Mouse (Mus musculus) urinary bladder, adult 18-20 months (tissue): Measurements from ENCODE around the gene Pla2g10.
"Not testable (repeated sequence)": the region's sequence is repeated elsewhere in the genome, so short reads cannot be mapped to it uniquely, and the experiment has no call there.

Experiments used
- DNase-seq, 2 experiments: peaks; one replicate each; pipeline ENCODE4 v3.0.0; 2022; ENCODE audit warnings: low spot score in 2 of 2, mixed read lengths in 2 of 2

The Pla2g10 gene

DNA sequence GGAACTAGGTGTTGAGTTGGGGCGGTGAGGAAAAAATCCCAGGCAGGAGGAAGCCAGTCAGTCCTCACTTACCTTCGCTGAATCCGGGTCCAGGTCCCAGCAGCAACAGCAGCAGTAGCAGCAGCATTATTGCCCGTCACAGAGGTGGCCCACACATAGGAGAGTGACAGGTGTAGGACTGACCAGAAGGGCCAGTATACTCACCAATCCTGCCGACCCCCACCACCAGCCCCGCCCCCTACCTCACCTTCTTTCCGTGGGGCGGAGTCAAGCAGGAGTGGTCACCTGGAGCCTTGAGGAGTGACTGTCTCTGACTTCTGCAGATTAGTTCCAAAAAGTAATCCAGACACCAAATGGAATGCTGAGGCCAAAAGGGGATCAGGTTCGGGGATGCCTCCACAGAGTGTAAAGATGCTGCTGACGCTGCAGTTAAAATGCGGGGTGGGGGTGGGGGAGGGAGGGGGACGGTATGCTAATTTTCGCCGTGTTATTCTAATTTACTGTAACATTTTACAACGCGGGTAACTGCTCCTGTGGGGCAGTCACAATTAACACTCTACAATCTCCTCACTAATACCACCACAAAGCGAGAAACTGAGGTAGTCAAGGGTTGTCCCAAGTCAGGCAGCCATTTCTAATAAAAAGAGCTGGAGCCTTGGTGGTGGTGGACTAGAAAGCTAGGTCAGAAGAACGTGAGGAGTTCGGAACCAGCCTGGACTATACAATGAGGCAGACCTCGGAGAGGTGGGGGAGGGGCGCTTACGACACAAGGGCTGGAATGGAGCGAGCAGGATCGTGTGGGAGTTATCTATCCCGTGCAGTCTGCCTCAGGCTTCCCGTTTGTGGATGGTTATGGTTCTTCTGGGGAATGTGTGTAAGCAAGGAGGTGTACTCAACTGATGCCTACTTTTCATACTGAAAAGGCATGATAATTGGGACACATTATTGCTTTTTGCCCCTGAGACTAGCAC, at the start of gene Pla2g10:
TSS of gene Pla2g10 (minus strand) at position 699 of the 971 bp plus-strand sequence.
- no peak for DNase-seq

DNA sequence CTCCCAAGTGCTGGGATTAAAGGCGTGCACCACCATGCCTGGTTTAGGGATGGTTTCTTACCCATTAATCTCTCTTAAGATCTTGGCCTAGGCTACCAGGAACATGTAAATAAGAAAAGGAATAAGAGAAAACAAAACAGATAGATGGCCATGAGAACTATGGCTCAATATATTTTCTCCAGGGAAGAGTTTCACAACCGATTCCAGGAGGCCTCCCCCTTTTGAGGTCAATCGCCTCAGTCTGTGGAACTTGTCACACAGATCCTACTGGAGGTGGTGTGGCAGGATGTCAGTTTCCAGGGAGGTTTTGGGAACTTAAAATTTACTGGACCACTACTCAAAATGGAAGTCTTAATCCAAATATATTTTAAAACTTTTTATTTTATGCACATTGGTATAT, 43.9 kb upstream of the Pla2g10 start:
- DNase-seq, result not testable (repeated sequence)

DNA sequence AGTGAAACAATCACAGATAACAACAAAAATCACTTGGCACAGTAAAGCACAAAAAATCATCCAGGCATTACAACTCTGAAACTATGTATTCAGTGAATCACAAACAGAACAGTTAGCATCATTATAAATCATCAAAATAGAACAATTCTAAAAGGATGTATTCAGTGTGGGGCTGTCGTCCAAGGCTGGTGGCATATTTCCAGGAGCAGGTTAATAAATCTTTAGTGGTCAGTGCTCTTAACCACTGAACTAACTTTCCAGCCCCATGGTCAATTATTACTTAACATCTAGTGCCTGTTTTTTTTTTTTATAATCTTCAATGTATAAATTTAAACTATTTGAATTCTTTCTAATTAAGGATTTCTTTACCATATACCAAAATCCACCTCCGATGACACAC, 43.2 kb upstream of the Pla2g10 start:
- not testable (repeated sequence) for DNase-seq

DNA sequence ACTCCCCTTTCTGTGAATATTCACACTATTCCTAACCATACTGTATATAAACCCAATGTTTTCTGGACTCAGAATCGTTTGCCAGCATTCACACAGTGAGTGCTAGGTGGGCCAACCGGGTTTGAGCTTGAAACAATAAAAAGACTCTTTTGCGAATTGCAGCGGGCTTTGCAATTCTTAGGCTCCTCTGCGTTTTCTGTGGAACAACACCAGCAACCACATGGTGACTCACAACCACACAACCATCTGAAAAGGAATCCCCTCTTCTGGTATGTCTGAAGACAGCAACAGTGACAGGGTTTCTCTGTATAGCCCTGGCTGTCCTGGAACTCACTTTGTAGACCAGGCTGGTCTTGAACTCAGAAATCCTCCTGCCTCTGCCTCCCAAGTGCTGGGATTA, 41.3 kb upstream of the Pla2g10 start:
- not testable (repeated sequence) for DNase-seq

DNA sequence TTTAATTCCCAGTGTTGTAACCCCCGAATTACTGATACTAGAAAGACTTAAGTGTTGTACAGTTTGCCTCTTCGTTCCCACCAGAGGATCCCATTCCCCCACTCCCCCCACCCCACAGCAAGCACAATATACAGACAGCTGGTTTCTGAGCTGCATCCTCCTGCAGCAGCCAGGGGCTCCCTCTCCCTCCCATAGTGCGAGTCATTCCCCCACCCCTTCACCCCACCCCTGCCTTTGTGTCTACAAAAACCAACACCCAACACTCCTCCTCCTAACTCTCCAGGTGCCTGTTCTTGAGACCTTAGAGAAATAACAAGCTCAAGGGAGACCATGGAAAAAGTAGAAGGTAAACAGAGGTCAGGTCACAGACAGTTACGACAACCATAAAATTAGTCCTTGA, 40.8 kb upstream of the Pla2g10 start:
- DNase-seq, result not testable (repeated sequence)

DNA sequence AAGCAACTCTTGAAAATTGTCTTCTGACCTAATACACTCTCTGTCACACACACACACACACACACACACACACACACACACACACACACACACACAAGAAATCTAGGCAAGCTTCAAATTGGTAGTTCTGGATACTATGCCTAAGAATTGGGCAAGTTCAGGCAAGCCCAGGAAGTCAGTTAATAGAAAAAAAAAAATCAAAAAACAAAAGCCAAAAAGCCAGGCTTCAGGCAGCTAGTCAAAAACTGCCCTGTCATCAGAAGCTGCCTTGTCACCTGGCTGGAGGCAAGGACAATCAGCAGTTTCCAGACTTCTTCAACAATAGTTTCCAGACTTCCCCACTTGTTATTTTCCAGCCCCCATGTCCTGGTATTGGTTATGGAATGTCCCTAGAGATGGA, 35.6 kb upstream of the Pla2g10 start:
- no peak for DNase-seq

DNA sequence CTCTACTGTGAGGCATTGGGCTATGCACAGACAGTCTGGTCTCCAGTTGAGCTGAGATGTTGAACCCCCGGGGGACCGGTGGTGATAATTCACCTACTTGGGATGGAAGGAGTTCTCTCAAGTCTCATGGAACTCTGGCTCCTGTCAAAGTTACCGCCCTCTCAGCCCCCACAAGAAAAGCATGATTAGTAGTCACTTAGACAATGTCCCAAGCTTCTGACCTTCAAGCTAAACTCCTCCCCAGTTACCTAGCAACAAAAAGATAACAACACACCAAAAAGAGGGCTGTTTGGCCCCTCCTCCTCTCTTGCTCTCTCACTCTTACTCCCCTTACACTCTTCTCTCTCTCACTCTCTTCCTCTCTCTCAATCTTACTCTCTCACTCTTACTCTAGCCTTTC, 33.7 kb upstream of the Pla2g10 start:
- no peak for DNase-seq

DNA sequence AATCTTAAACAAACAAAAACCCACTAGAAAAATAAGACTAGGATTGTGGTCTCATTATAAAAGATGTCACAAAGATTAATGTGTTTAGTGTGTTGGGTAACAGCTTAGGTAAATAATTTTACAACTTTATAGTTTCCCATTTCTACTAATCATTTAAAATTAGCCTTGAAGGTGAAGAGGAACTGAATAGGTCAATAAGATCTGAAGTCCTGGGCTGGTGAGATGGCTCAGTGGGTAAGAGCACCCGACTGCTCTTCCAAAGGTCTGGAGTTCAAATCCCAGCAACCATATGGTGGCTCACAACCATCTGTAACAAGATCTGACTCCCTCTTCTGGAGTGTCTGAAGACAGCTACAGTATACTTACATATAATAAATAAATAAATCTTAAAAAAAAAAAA, 32.0 kb upstream of the Pla2g10 start:
- DNase-seq, result not testable (repeated sequence)

DNA sequence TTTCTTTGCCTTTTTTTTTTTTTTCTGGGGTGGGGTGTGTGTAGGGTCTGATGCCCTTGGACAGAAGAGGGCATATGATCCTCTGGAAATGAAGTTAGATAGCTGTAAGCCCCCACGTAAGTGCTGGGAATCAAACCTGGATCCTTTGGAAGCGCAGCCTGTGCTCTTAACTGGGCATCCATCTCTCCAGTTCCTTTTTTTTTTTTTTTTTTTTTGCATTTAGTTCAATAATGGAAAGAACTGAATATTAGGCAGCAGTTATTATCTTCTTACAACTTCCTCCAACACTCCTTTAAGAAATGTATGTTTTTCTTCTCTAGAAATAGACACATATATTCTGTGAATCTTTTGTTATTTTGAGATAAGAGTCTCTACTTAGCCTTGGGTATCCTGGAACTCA, 27.0 kb upstream of the Pla2g10 start:
- no peak for DNase-seq

DNA sequence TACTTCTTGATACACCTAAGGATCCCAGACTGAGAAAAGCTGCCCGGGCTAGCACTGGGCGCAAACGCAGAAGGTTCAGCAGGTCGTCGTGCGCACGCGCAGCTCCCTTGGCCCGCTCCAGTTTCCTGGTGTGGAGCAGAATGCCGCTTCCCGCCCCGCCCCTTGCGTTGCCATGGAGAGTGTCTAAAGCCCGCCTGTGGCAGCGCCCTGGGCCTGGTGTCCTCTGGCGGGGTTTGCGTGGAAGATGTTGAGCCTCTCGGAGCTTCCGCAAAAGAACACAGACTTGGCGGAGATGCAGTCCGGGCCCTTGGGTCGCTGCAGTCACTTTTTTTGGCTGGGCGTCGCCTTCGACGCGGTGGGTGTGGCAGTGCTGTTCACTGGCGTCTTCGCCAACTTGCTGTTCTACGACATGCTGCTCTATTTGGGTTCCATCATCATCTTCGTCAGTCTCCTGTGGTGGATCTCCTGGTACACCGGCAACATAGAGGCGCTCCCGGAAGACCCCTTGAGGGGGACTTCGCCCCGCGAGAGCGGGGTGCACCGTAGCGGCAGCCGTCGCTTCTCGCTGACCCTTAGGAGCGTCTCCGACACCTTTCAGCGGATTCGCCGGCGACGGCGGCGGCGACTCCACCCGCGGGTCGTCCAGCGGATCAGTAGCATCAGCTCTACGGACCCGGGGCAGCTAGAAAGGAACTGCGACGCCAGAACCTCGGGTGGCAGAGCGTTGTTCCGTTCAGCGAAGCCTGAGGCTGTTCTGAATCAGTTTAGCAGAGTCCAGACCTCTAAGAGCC, 23.8 kb upstream of the Pla2g10 start:
- peak; percentile 93 for DNase-seq

DNA sequence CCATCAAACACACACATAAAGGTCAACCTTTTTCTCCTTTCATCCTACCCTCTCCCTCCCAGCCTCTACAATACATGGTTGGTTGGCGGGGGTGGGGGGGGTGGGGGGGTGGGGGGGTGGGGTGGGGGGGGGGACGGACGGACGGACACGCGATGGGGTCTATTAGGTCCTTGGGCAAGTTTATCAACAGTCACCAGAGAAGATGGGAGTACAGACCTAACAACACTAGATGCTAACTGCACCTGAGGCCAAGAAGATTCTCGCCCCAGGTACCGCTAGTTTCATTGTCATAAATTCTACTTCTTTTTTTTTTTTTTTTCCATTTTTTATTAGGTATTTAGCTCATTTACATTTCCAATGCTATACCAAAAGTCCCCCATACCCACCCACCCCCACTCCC, 23.2 kb upstream of the Pla2g10 start:
- no peak for DNase-seq

DNA sequence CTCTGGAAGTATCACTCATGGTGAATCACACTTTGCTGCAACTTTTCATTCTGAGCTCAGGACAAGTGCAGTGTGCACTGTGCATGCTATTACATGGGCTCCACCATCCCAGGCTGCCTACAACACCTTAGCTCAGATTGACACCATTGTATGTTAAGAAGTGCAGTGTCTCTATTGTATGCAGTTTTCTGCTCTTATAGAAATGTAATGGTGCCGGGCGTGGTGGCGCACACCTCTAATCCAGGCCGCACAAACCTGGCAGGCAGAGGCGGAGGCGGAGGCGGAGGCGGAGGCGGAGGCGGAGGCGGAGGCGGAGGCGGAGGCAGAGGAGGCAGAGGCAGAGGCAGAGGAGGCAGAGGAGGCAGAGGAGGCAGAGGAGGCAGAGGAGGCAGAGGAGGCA, 19.8 kb upstream of the Pla2g10 start:
- DNase-seq, result no peak

DNA sequence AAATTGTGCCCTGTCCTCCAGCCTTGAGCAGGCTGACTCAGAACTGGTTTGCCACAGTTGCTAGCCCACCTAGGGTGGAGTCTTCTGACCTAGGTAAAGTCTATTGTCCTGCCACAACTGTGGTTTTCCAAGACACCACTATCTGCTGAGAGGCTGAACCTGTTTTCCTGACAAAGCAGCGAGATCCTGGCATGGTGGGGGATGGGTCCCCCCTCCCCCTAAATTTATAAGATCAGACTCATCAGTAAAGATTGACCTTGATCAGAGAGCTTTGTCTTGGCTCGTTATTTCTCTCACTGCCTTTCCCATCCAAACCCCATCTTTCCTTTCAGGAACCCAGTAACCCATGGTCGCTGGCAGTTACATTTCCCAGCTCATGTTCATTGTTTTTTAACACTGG, 19.2 kb upstream of the Pla2g10 start:
- no peak for DNase-seq

DNA sequence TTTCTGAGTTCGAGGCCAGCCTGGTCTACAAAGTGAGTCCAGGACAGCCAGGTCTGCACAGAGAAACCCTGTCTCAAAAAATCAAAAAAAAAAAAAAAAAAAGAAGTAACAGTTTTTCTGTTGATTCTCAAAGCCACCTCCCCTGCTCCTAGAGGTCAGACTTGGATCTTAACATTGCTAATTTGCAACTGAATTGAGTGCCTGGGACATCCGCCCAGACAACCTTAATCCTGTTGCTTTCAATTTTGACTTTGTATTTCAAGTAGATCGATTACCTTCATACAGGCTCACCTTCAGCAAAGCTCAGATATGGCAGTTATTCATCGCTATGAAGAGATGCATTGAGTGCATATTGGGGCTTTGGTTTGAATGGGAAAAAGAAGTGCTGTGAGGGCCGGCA, 18.5 kb upstream of the Pla2g10 start:
- no peak for DNase-seq

DNA sequence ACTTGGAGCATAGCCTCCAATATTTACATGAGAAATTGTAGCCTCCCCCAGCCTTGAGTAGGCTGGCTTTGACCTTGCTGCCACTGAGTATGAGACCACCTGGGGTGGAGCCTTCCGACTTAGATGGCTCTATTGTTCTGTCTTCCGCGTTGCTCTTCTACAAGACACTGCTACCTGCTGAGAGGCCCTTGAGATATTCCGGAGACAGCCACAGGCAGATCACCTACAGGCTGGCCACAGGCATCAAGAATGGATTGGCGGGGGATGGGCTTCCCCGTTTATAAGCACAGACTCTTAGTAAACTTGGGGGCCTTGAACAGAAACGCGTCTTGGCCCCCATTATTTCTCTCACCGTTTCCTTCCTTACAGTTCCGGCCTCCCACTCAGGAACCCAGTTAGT, 18.0 kb upstream of the Pla2g10 start:
- DNase-seq, result not testable (repeated sequence)

DNA sequence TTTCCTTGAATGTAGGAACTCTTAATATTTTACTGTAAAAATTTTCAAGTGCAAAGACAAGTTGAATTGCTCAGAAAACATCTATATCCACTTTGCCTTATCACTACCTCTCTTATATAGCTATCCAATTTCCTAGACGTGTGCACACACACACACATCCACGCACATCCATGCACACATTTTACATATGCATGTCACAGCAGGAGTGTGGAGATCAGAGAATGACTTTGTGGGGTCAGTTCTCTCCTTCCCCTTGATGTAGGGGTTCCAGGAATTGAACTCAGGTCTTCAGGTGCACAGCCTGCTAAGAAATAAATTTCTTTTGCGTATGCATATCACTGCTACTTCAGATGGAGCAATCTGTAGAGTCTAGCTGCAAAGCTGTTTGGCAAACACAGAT, 17.3 kb upstream of the Pla2g10 start:
- DNase-seq, result no peak

DNA sequence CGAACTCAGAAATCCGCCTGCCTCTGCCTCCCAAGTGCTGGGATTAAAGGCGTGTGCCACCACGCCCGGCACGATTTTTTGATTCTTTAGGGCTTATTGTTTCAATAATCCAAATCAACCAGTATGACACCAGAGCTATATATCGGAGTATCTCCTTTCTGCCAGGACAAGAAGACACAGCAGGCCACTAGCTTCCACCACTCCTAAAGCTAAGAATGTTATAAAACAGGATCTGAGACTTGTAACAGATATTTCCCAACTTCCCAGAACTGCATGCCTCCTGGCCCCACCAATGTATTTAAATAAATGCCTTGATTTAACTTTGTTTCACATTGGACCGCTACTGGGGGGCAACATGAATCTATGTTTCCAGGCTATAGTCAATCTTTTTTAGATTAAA, 16.9 kb upstream of the Pla2g10 start:
- DNase-seq, result no peak

DNA sequence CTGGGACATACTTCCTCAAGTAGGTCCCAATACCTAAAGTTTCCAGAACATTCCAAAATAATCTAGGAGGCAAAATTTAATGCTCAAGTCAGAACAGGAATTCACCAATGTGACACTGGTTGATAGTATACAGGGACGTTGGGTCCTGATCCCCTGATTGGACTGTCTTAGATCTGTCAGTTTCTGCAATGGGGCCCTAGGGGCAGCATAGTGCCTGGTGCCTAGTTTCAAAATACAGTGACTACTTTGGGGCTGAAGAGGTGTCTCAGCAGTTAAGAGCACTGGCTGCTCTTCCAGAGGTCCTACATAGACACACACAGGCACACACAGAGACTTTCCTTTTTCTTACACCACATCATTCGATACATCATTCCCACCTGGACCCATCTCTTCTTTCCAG, 10.1 kb upstream of the Pla2g10 start:
- DNase-seq, result no peak

DNA sequence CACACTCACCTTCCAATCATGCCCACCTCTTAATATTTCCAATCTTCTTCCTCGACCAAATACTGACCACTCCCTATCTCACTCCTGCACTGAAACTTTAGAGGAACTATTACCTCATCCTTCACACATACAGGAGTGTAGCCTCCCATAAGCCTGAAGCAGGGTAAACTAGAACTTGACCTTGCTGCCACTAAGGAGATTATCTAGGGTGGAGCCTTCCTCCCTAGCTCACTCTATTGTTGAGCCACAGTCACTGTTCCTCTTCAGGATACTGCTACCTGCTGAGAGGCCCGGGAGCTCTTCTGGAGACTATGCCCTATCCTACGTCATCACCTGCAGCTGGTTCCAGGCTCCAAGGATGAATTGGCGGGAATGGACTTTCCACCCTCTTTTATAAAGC, 8.3 kb upstream of the Pla2g10 start:
- not testable (repeated sequence) for DNase-seq

DNA sequence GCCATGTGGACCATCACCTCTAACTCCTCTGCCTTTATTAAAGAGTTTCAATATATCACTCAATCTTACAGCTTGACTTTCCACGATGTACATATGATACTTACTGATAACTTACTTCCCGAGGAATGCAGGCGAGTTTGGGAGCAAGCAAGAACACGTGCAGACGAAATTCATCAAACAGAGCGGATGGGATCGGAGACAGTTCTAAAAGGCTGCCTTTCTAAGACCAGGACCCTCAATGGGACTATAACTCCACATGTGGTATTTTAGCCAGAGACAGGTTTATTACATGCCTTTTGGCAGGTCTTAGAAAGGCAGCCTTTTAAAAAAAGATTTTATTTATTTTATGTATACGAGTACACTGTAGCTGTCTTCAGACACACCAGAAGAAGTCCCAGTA, 5.2 kb upstream of the Pla2g10 start:
- DNase-seq, result no peak

DNA sequence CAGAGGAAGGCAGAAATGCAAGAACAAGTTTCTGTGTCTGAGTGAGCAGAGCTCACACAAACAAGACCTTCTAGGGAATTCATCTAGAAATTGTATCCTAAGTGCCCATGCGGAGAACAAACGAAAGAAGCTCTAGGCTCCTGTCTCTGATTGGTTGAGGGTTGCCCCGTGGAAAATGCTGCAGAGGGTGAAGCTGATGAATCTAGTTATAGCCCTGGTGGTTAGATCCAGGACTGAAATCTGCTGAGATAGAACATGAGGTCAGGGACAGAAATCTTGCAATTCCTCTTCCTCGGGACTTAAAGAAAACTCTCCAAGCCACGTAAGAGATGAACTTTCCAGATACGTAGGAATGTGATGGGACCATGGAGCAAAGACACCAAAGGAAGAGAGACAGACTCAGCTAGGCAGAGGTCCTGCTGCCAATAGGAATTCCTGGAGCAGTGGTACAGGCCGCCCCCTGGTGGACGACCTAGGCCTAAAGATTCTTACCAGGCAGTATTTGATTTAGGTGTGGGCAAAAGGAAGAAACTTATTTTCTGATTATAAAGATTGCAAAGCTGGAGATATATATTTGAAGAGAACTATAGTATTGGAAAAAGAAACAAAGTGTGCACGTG, 2.8 kb upstream of the Pla2g10 start:
- DNase-seq, result peak; percentile 56 to 74

DNA sequence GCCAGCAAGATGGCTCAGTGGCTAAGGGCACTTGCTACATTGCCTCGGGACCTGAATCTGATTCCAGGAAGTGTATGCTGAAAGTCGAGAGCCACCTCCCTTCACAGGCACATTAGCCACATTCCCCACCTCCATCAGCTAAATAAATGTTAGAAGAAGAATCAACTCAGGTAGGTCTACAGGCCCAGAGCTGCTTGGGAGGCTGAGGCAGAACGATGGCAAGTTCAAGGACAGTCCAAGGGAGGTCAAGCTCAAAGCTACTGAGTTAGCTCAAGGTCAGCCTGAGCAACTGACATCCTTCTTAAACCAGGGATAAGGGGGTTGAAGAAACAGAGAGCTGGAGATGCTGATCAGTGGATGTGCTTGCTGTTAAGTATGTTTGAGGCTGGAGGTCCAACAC, 2.0 kb upstream of the Pla2g10 start:
- no peak for DNase-seq
